ENCODE assay signal across 19 mouse cellular contexts in the genomic region with DNA sequence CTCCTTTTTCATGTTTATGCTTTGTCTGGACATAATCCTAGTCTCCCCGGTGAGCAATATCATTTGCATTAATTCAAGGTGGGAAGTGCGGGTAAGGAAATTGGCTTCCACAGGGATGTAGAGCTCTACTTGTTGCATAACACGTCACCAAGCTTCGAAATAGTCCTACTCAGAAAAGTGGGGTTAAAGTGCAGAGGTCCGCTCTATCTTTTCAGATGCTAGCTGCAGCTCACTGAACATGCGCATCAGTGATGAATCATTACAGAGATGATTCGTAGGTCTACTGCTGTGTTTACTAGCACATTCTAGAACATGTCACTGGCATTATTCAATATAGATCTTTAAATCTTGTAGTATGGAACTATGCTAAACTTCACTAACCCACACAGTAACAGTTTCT.
"Had no signal": no experiment of that assay in that cellular context is flagged by ENCODE, and none has a peak within 500 bp of the region (broad histone marks: within the 10 kb centered on the region; RNA-seq: fewer than 3 reads in every experiment).

No protein-coding gene starts in this region.

- H3K9ac ChIP-seq: liver, embryonic 12.5 days; liver, embryonic 15.5 days; lung, embryonic 15.5 days; neural tube, embryonic 12.5 days; neural tube, embryonic 15.5 days; stomach, embryonic 15.5 days had no signal

- H3K4me3 ChIP-seq: left cerebral cortex, adult 2 months; liver, embryonic 12.5 days; liver, embryonic 15.5 days; lung, embryonic 15.5 days; neural tube, embryonic 12.5 days; neural tube, embryonic 15.5 days; stomach, embryonic 15.5 days had no signal

- ATAC-seq: liver, embryonic 12.5 days had no signal

- H3K27ac ChIP-seq: left cerebral cortex, adult 2 months; liver, embryonic 12.5 days; liver, embryonic 15.5 days; lung, embryonic 15.5 days; neural tube, embryonic 12.5 days; neural tube, embryonic 15.5 days; stomach, embryonic 15.5 days had no signal

- DNase-seq: kidney, postnatal 10 days; layer of hippocampus, postnatal 36 days; lung, adult 18-20 months; lung, postnatal 10 days; lung, postnatal 36 days; midbrain, embryonic 14.5 days; right cerebral cortex, adult 18-20 months; right cerebral cortex, postnatal 14 days; right cerebral cortex, postnatal 4 days; spleen, adult 18-20 months; thymus, postnatal 25 days had no signal

- H3K9me3 ChIP-seq: liver, embryonic 12.5 days; liver, embryonic 15.5 days; lung, embryonic 15.5 days; neural tube, embryonic 12.5 days; neural tube, embryonic 15.5 days; stomach, embryonic 15.5 days had no signal

- H3K4me2 ChIP-seq: liver, embryonic 12.5 days; liver, embryonic 15.5 days; lung, embryonic 15.5 days; midbrain, embryonic 11.5 days; neural tube, embryonic 12.5 days; neural tube, embryonic 15.5 days; stomach, embryonic 15.5 days had no signal

- H3K27me3 ChIP-seq: liver, embryonic 12.5 days; liver, embryonic 15.5 days; lung, embryonic 15.5 days; neural tube, embryonic 12.5 days; neural tube, embryonic 15.5 days; stomach, embryonic 15.5 days had no signal

- H3K36me3 ChIP-seq: liver, embryonic 12.5 days; liver, embryonic 15.5 days; lung, embryonic 15.5 days; neural tube, embryonic 12.5 days; neural tube, embryonic 15.5 days; stomach, embryonic 15.5 days had no signal

- H3K4me1 ChIP-seq: liver, embryonic 12.5 days; liver, embryonic 15.5 days; lung, embryonic 15.5 days; neural tube, embryonic 12.5 days; neural tube, embryonic 15.5 days had no signal
